13 mouse cellular contexts compared by ENCODE assay signal in the genomic region with DNA sequence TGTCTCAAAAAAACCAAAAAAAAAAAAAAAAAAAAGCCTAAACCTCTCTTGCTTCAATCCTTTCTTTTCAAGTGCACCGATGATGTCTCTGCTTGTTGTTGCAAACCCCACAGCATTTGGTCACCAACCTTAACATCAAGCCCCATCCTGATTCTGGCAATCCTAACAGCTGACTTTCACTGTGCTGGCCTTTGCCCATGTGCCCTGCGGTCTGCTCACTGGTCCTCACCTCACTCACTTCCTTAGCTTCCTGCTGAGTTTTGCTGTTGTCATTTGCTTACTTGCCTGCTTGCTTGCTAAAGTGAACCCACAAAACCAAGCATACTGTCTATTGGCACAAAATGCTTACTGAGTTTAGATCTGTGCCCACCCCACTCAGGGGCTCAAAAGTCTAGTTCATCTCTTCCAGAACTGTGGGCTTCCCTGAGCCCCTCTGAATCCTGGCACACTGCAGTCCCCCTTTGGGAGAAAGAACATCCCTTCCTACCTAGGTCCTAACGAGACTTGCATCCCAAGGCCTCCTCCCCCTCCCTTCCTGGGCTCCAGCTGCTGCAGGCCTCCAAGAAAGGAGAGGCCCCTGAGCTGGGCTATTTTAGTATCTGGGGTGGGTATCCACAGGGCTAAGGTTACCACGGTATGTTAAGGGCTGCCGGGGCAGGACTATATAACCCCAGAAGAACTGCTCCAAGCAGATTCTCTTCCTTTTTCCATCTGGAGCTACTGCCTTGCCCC. TPM values are rescaled to one million over a fixed set of nuclear protein-coding genes. Genes with fewer than 3 reads are reported as not detected.
A peak's percentile ranks its signal among the peaks of the same experiment; 100 is the strongest.
DNase-seq lines count a peak whose midpoint lies in the region; ATAC-seq and TF ChIP-seq lines count a peak whose summit lies in the region.
"Had no signal": no experiment of that assay in that cellular context is flagged by ENCODE, and none has a peak within 500 bp of the region (broad histone marks: within the 10 kb centered on the region; RNA-seq: fewer than 3 reads in every experiment).

No protein-coding gene starts in this region.

- H3K36me3 ChIP-seq in liver, embryonic 15.5 days (replicated peaks) = no peaks in the 10 kb centered on the region
- H3K36me3 ChIP-seq in ES-Bruce4 (ENCODE audit: control insufficient read depth, insufficient read depth, low read length, poor library complexity, severe bottlenecking) = peaks cover 4% of the 10 kb centered on the region; the same call in 1 of the 2 replicates
- H3K36me3 ChIP-seq: heart, embryonic 15.5 days; midbrain, embryonic 12.5 days had no signal

- no peaks in the 10 kb centered on the region for H3K27me3 ChIP-seq in liver, embryonic 15.5 days
- no peaks in the 10 kb centered on the region for H3K27me3 ChIP-seq in ES-Bruce4 (ENCODE audit: control insufficient read depth, insufficient read depth, low read length, poor library complexity, severe bottlenecking)
- H3K27me3 ChIP-seq: heart, embryonic 15.5 days had no signal

- H3K4me3 ChIP-seq in liver, embryonic 15.5 days (replicated peaks) = no peak overlapping the region
- H3K4me3 ChIP-seq in ES-Bruce4 (ENCODE audit: low read depth, low read length) = no peak overlapping the region
- H3K4me3 ChIP-seq: heart, embryonic 15.5 days; midbrain, embryonic 12.5 days had no signal

- peak; percentile 84 for DNase-seq in heart, adult 11 months
- DNase-seq in heart, adult 9 months (ENCODE audit: low spot score in 2 of 2) = no peak
- no peak for DNase-seq in liver
- peak; percentile 80 for DNase-seq in gastrocnemius, postnatal 25 days
- no peak for DNase-seq in ovary, postnatal 36 days (ENCODE audit: low spot score)
- no peak for DNase-seq in right cerebral cortex, postnatal 10 days (ENCODE audit: low spot score in 2 of 2)
- DNase-seq: adrenal gland, postnatal 10 days; kidney, postnatal 14 days; lung, postnatal 10 days had no signal

- no peak for TF ChIP-seq POLR2A in ES-Bruce4 (IDR thresholded peaks at IDR 0.05; ENCODE audit: insufficient read depth, low read length)

- peaks cover 70% of the 10 kb centered on the region for H3K4me1 ChIP-seq in liver, embryonic 15.5 days (replicated peaks)
- peaks cover 1% of the 10 kb centered on the region for H3K4me1 ChIP-seq in ES-Bruce4 (ENCODE audit: control insufficient read depth, insufficient read depth, low read length)

- 62% methylated on average over 5 of the region's 5 CpGs for WGBS in liver, embryonic 15.5 days (ENCODE audit: insufficient replicate concordance)

- no peaks in the 10 kb centered on the region for H3K9me3 ChIP-seq in liver, embryonic 15.5 days (replicated peaks)
- H3K9me3 ChIP-seq in ES-Bruce4 (replicated peaks; ENCODE audit: control insufficient read depth, insufficient read depth, low read length, poor library complexity, severe bottlenecking) = no peaks in the 10 kb centered on the region
- H3K9me3 ChIP-seq: heart, embryonic 15.5 days; midbrain, embryonic 12.5 days had no signal

- peak overlapping the region; percentile 41; the same call in 1 of the 2 replicates for H3K27ac ChIP-seq in liver, embryonic 15.5 days (replicated peaks)
- peak overlapping the region; percentile 98 for H3K27ac ChIP-seq in ES-Bruce4 (ENCODE audit: insufficient read depth, low read length)
- H3K27ac ChIP-seq: heart, embryonic 15.5 days; midbrain, embryonic 12.5 days had no signal

- no peak for TF ChIP-seq CTCF in ES-Bruce4 (IDR thresholded peaks at IDR 0.05; ENCODE audit: low read depth, low read length)

- no peak overlapping the region for H3K4me2 ChIP-seq in liver, embryonic 15.5 days
- H3K4me2 ChIP-seq: heart, embryonic 15.5 days; midbrain, embryonic 12.5 days had no signal

- H3K9ac ChIP-seq in liver, embryonic 15.5 days = 0 out of 2 replicates have a peak overlapping the region, but pooled peaks have one; percentile 3
- peak overlapping the region; percentile 34 for H3K9ac ChIP-seq in ES-Bruce4 (ENCODE audit: low read depth, poor library complexity, severe bottlenecking)
- H3K9ac ChIP-seq: heart, embryonic 15.5 days; midbrain, embryonic 12.5 days had no signal

- ATAC-seq in liver, embryonic 15.5 days (ENCODE audit: insufficient read depth) = no peak

- TF ChIP-seq EP300 in ES-Bruce4 (IDR thresholded peaks at IDR 0.05; ENCODE audit: insufficient read depth, low read depth, low read length) = no peak

RNA-seq across cellular contexts. Expression of gene Mylpf, which starts 2.5 kb away (rescaled TPM):
- polyA plus RNA-seq in liver, embryonic 15.5 days (2015; fragmentation: Nextera tagmentation; extraction: Ambion mirVana) = 67.8 and 89.3 TPM in 2 replicates
- 278 and 351 TPM in 2 replicates for polyA plus RNA-seq in ES-Bruce4 (2011; ENCODE audit: insufficient read depth, insufficient read length, low read depth, missing spikeins)
- over 10,000 TPM; 49,123 to 49,891 TPM for total RNA-seq in gastrocnemius, postnatal 25 days (2021)

RNA-seq across cellular contexts. Expression of gene Tbc1d10b, which starts 2.9 kb away (rescaled TPM):
- polyA plus RNA-seq in liver, embryonic 15.5 days (2015; fragmentation: Nextera tagmentation; extraction: Ambion mirVana) = 17.1 and 18.2 TPM in 2 replicates
- 42.8 and 55.5 TPM in 2 replicates for polyA plus RNA-seq in ES-Bruce4 (2011; ENCODE audit: insufficient read depth, insufficient read length, low read depth, missing spikeins)
- total RNA-seq in gastrocnemius, postnatal 25 days (2021) = 10 to 100 TPM; 32.8 to 34.1 TPM

RNA-seq across cellular contexts. Expression of gene Cd2bp2, which starts 15.3 kb away (rescaled TPM):
- 18.0 and 21.5 TPM in 2 replicates for polyA plus RNA-seq in liver, embryonic 15.5 days (2015; fragmentation: Nextera tagmentation; extraction: Ambion mirVana)
- polyA plus RNA-seq in ES-Bruce4 (2011; ENCODE audit: insufficient read depth, insufficient read length, low read depth, missing spikeins) = 98.6 and 120 TPM in 2 replicates
- 10 to 100 TPM; 26.2 to 28.2 TPM for total RNA-seq in gastrocnemius, postnatal 25 days (2021)

RNA-seq across cellular contexts. Expression of gene Zfp553, which starts 21.7 kb away (rescaled TPM):
- polyA plus RNA-seq in liver, embryonic 15.5 days (2015; fragmentation: Nextera tagmentation; extraction: Ambion mirVana) = 6.3 and 6.8 TPM in 2 replicates
- polyA plus RNA-seq in ES-Bruce4 (2011; ENCODE audit: insufficient read depth, insufficient read length, low read depth, missing spikeins) = 52.1 and 57.0 TPM in 2 replicates
- 1 to 10 TPM; 4.0 to 4.2 TPM for total RNA-seq in gastrocnemius, postnatal 25 days (2021)

RNA-seq across cellular contexts. Expression of gene Sept1, which starts 21.8 kb away (rescaled TPM):
- polyA plus RNA-seq in liver, embryonic 15.5 days (2015; fragmentation: Nextera tagmentation; extraction: Ambion mirVana) = 9.4 and 9.7 TPM in 2 replicates
- polyA plus RNA-seq in ES-Bruce4 (2011; ENCODE audit: insufficient read depth, insufficient read length, low read depth, missing spikeins) = 210 and 229 TPM in 2 replicates
- total RNA-seq in gastrocnemius, postnatal 25 days (2021) = 1 to 10 TPM; 1.5 to 1.7 TPM

Comparison
In these comparisons a context has a peak if more than half of its experiments do, and no peak if none do; other contexts are left out.
1. DNase-seq: peak in heart, adult 11 months (single experiment) and gastrocnemius, postnatal 25 days (single experiment); none in heart, adult 9 months (0 of 2), liver (single experiment), ovary, postnatal 36 days (single experiment) and right cerebral cortex, postnatal 10 days (0 of 2).